Mouse (Mus musculus): Measurements from ENCODE around the gene Gm10491.

Gene Gm10491

DNA sequence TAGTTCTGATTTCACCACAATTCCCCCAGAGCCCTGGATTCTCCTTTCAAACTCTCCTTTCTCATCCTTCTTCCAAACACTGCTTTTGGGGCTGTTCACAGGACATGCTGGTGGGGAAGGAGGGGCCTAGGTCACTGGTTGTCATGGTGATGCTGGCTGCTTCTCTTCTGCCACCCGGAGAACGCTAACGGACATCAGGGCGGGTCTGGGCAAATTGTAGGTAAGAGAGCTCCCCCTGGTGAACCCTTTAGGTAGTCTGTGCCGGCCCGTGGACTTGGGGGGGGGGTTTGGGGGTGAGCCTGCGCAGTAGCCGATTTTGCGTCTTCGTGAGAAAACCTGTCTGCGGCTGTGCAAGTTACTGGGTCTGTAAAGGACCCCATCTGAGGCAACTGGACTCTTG, 27.8 kb downstream of the Gm10491 start:
- DNase-seq (ENCODE audit: low spot score in 2 of 2): peak; percentile 50 to 61

DNA sequence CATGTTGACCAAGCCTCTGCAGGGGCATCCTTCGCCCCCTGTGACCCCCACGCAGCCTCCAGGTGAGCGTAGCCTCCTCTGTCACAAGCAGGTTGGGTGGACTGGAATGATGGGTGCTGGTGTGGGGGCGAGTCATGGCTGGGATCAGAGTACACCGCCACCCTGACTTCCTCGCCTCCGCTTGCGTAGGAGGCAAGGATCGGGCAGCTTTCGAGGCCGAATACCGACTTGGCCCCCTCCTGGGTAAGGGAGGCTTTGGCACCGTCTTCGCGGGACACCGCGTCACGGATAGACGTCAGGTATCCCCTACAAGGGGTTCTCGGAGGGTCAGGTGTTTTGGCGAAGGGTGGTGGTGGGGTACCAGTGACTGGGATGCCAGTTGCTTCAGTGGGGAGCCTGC, 29.1 kb downstream of the Gm10491 start:
- no peak for DNase-seq (ENCODE audit: low spot score in 2 of 2)

- peak; percentile 78 to 82 for DNase-seq (ENCODE audit: low spot score in 2 of 2)
Observed at GRCm38 (mm10) chrX:7878007-7878419, 29.6 kb downstream of the Gm10491 start, which contains the start of gene Pim2. Gene Pim2, plus strand, starts transcription at chrX:7878262.

- DNase-seq (ENCODE audit: low spot score in 2 of 2): no peak
Observed at GRCm38 (mm10) chrX:7869826-7870225, 37.8 kb downstream of the Gm10491 start.

- no peak for DNase-seq (ENCODE audit: low spot score in 2 of 2)
Observed at GRCm38 (mm10) chrX:7868506-7868905, 39.1 kb downstream of the Gm10491 start.

DNA sequence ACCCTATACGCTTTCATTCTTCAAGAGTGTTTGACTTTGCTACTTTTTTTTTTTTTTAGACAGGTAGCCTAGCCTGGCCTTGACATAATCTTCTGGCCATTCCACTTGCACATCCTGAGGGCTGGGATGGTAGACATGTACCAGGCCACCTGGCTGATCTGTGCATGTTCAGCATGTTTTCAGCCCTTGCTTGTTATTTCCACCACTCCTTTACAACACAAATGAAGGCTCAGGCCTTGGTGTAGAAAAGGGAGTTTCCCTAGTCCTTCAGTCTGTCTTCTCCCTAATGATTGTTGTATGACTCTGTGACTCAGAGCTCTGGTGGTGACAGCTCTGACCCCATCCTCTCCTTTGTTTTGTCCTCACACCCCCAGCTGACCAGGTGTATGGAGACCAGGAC, 40.5 kb downstream of the Gm10491 start:
- DNase-seq (ENCODE audit: low spot score in 2 of 2): no peak

DNA sequence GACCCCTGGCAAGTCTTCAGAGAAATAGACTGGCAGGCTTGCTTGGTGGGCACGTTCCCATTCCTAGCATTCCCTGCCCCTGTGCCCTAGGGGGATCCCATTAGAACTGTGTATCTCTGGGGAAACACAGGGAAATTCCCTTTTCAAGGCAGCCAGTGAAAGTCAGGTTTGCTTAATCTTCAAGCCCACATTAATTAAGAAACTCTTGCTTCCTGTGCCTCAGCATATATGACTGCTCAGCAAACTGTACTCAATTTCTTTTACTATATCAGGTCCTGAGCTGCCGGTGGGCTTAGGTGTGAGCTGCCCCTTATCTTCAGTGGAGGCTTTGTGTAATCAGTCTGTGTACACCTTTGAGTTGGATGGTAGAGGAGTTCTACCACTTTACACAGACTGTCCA, 41.8 kb downstream of the Gm10491 start:
- DNase-seq (ENCODE audit: low spot score in 2 of 2): no peak

- no peak for DNase-seq (ENCODE audit: low spot score in 2 of 2)
Observed at GRCm38 (mm10) chrX:7865343-7865742, 42.3 kb downstream of the Gm10491 start.

DNA sequence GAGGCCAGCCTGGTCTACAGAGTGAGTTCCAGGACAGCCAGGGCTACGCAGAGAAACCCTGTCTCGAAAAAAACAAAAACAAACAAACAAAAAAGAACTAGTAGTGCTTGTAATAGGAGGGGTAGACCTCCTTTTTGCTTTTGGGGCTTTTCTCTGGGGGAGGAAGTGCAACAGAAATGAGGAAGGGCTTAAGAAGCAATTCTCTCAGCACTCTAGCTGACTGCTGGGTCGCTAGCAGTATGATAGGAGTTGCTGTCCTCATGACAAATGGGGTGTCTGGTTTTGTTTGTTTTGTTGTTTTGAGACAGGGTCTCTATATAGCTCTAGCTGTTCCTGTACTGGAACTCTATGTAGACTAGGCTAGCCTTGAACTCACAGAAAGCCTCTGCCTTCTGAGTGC, 43.1 kb downstream of the Gm10491 start:
- DNase-seq (ENCODE audit: low spot score in 2 of 2): no peak

DNA sequence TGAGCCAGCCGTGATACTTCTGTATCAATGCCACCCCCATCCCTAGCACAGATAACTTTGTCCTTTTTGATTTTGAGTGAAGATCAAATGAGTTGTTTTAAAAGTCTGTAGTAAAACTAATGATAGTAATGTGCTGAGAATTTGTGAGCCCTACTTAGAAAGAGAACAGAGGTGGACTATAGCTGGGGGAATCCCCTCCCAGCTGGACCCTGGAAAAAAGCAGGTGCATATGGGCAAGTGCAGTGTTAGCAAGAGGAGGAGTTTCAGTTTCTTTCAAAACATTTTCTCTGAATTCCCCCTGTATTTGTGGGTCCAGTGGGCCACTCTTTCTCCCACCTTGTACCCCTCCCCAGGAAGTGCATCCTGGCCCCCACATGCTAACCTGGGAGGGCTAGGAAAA, 44.5 kb downstream of the Gm10491 start:
- no peak for DNase-seq (ENCODE audit: low spot score in 2 of 2)

DNA sequence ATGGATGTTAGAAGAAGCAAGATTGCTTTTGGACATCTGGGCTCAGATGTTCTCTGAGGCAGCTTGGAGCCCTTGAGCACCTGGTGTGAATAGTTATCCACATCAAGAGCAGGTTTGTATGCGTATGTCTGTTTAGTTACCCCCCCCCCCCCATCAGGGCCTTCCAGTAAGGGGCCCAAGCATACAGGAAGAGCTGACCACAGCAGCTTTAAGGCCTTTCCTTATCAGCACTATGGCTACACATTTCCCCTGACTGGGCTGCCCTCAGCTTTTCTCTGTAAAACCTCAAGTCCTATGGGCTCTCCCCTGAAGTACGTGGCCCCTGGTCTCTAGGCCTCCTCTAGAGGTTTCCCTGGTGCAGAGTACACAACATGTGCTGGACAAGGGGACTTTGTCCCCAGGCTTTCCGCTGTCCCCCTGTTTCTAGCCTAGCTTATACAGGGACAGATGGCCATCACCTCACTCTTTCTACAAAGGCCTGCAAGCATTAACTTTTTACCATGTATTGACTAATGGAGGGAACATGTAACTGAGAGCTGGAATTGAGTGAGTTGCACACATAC, 48.4 kb downstream of the Gm10491 start:
- no peak for DNase-seq (ENCODE audit: low spot score in 2 of 2)

Data from frontal cortex, postnatal 10 days (tissue).